Mouse (Mus musculus): ENCODE measurements at regions not wholly inside any gene's neighbourhood (a gene's known extent, or its start where the extent isn't known, plus 50 kb on each side); places are given as distances from the start of the nearest gene placed in this dataset.
A peak's percentile ranks its signal among the peaks of the same experiment; 100 is the strongest.

- ATAC-seq (no peak), DNase-seq (ENCODE audit: low spot score) (no peak)
- no peaks in the 10 kb centered on the region for H3K27me3 ChIP-seq (ENCODE audit: insufficient read depth, low read length)
- H3K27ac ChIP-seq = no peak overlapping the region
- H3K4me3 ChIP-seq (ENCODE audit: low read length) = no peak overlapping the region
- H3K4me2 ChIP-seq (ENCODE audit: low read depth, low read length) = no peak overlapping the region
- H3K9me3 ChIP-seq (ENCODE audit: low read length) = no peaks in the 10 kb centered on the region
- H3K36me3 ChIP-seq (ENCODE audit: insufficient read depth, low read length) = no peaks in the 10 kb centered on the region
- WGBS = 51% methylated on average over 7 of the region's 7 CpGs
- H3K4me1 ChIP-seq (ENCODE audit: insufficient read depth, low read length) = no peaks in the 10 kb centered on the region
- H3K9ac ChIP-seq (replicated peaks; ENCODE audit: low read length) = no peak overlapping the region
- TF ChIP-seq CTCF (IDR thresholded peaks at IDR 0.05; ENCODE audit: low read depth) = no peak
Observed at GRCm38 (mm10) chr12:13042934-13043333, 101.2 kb upstream of the Mycn start.

- H3K4me3 ChIP-seq (ENCODE audit: low read length) = no peak overlapping the region
- 77% methylated on average over 5 of the region's 5 CpGs for WGBS
- TF ChIP-seq CTCF (IDR thresholded peaks at IDR 0.05; ENCODE audit: low read depth) = no peak
- H3K9me3 ChIP-seq (ENCODE audit: low read length) = no peaks in the 10 kb centered on the region
- no peaks in the 10 kb centered on the region for H3K4me1 ChIP-seq (ENCODE audit: insufficient read depth, low read length)
- DNase-seq (ENCODE audit: low spot score) (no peak), ATAC-seq (peak; percentile 32; the same call in 1 of the 2 replicates)
- no peaks in the 10 kb centered on the region for H3K36me3 ChIP-seq (ENCODE audit: insufficient read depth, low read length)
- H3K9ac ChIP-seq (replicated peaks; ENCODE audit: low read length) = no peak overlapping the region
- H3K27ac ChIP-seq = no peak overlapping the region
- H3K4me2 ChIP-seq (ENCODE audit: low read depth, low read length) = no peak overlapping the region
- H3K27me3 ChIP-seq (ENCODE audit: insufficient read depth, low read length) = no peaks in the 10 kb centered on the region
Observed at GRCm38 (mm10) chr12:13035108-13035741, 93.5 kb upstream of the Mycn start.

- Histone ChIP-seq H3K36me3 (ENCODE audit: insufficient read depth, low read length) (no peaks in the 10 kb centered on the region), H3K4me2 (ENCODE audit: low read depth, low read length) (no peak overlapping the region), H3K9ac (replicated peaks; ENCODE audit: low read length) (no peak overlapping the region), H3K27ac (no peak overlapping the region), H3K4me3 (ENCODE audit: low read length) (no peak overlapping the region), H3K4me1 (ENCODE audit: insufficient read depth, low read length) (0 out of 2 replicates have a peak, but pooled peaks cover 5% of the 10 kb centered on the region), H3K27me3 (ENCODE audit: insufficient read depth, low read length) (no peaks in the 10 kb centered on the region), H3K9me3 (ENCODE audit: low read length) (no peaks in the 10 kb centered on the region)
- TF ChIP-seq CTCF (IDR thresholded peaks at IDR 0.05; ENCODE audit: low read depth) = no peak
- DNase-seq (ENCODE audit: low spot score) (no peak), ATAC-seq (no peak)
- WGBS = 81% methylated on average over 7 of the region's 7 CpGs
Observed at GRCm38 (mm10) chr12:13030333-13030732, 88.6 kb upstream of the Mycn start.

- no peak for ATAC-seq
- no peaks in the 10 kb centered on the region for H3K36me3 ChIP-seq (ENCODE audit: insufficient read depth, low read length)
- no peak overlapping the region for H3K4me2 ChIP-seq (ENCODE audit: low read depth, low read length)
- 34% methylated on average over 3 of the region's 3 CpGs for WGBS
- peaks cover 10% of the 10 kb centered on the region; the same call in 1 of the 2 replicates for H3K4me1 ChIP-seq (ENCODE audit: insufficient read depth, low read length)
- H3K4me3 ChIP-seq (ENCODE audit: low read length) = no peak overlapping the region
- H3K9me3 ChIP-seq (ENCODE audit: low read length) = no peaks in the 10 kb centered on the region
- H3K27me3 ChIP-seq (ENCODE audit: insufficient read depth, low read length) = no peaks in the 10 kb centered on the region
- TF ChIP-seq CTCF (IDR thresholded peaks at IDR 0.05; ENCODE audit: low read depth) = no peak
- no peak overlapping the region for H3K27ac ChIP-seq
- H3K9ac ChIP-seq (replicated peaks; ENCODE audit: low read length) = no peak overlapping the region
- DNase-seq (ENCODE audit: low spot score) = no peak
Observed at GRCm38 (mm10) chr12:13028086-13028485, 86.4 kb upstream of the Mycn start.

GRCm38 (mm10) chr12:13026041-13026580 is 84.4 kb upstream of the Mycn start:
- Histone ChIP-seq H3K4me3 (ENCODE audit: low read length) (no peak overlapping the region), H3K4me2 (ENCODE audit: low read depth, low read length) (no peak overlapping the region), H3K27me3 (ENCODE audit: insufficient read depth, low read length) (no peaks in the 10 kb centered on the region), H3K4me1 (ENCODE audit: insufficient read depth, low read length) (peaks cover 10% of the 10 kb centered on the region; the same call in 1 of the 2 replicates), H3K9ac (replicated peaks; ENCODE audit: low read length) (no peak overlapping the region), H3K9me3 (ENCODE audit: low read length) (no peaks in the 10 kb centered on the region), H3K27ac (no peak overlapping the region), H3K36me3 (ENCODE audit: insufficient read depth, low read length) (no peaks in the 10 kb centered on the region)
- peak; percentile 83 for DNase-seq (ENCODE audit: low spot score)
- WGBS = 52% methylated on average over 7 of the region's 7 CpGs
- peak; percentile 88 for ATAC-seq
- no peak for TF ChIP-seq CTCF (IDR thresholded peaks at IDR 0.05; ENCODE audit: low read depth)

GRCm38 (mm10) chr12:13024215-13024841 is 82.6 kb upstream of the Mycn start:
- WGBS = 29% methylated on average over 8 of the region's 8 CpGs
- peaks cover 10% of the 10 kb centered on the region; the same call in 1 of the 2 replicates for H3K4me1 ChIP-seq (ENCODE audit: insufficient read depth, low read length)
- no peak overlapping the region for H3K4me2 ChIP-seq (ENCODE audit: low read depth, low read length)
- no peaks in the 10 kb centered on the region for H3K9me3 ChIP-seq (ENCODE audit: low read length)
- H3K27me3 ChIP-seq (ENCODE audit: insufficient read depth, low read length) = no peaks in the 10 kb centered on the region
- TF ChIP-seq CTCF (IDR thresholded peaks at IDR 0.05; ENCODE audit: low read depth) = no peak
- no peak overlapping the region for H3K4me3 ChIP-seq (ENCODE audit: low read length)
- no peaks in the 10 kb centered on the region for H3K36me3 ChIP-seq (ENCODE audit: insufficient read depth, low read length)
- H3K27ac ChIP-seq = no peak overlapping the region
- DNase-seq (ENCODE audit: low spot score) = peak; percentile 48
- peak; percentile 72 for ATAC-seq
- no peak overlapping the region for H3K9ac ChIP-seq (replicated peaks; ENCODE audit: low read length)

All from hindbrain, postnatal 0 days (tissue).